Mouse (Mus musculus): ENCODE data around the gene Kcnk4.

The Kcnk4 gene

DNA sequence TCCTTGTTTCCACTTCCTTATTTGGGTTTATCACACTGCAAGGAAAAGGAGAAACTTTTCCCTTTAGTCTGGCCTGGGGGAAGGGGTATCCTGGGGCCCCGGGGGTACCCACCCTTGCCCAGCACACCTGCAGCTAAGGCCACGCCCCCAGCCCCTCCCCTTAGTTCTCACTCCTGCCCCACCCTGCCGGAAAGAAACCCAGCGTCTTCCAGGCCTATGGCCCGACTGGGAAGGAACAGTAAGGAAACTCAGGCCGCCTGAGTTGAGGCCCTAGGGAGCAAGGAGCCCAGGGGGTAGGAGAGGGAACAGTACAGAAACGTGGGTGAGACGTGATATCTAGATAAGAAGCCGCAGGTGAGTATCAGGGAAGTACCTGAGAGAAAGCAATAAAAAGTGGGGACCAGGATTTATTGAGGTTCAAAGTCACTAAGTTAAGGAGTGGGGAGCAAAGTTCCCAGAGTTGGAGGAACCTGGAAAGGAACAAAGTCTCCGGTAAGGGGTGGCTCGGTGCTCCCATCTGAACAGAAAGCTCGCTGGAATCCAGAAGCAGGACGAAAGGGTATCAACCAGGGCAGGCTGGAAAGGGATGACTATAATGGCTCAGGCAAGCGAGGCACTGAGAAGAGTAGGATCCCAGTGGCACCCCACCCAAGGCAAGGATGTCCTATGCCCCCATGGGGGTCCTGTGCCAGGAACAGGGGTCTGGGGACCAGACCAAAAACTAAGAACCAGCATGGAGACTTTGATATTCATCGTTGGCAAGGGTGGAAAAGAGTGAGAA is 34.4 kb upstream of the Kcnk4 start:
- DNase-seq (ENCODE audit: low spot score in 2 of 2): no peak

GRCm38 (mm10) chr19:6956461-6956860 is 22.1 kb upstream of the Kcnk4 start:
- DNase-seq (ENCODE audit: low spot score in 2 of 2): no peak

DNA sequence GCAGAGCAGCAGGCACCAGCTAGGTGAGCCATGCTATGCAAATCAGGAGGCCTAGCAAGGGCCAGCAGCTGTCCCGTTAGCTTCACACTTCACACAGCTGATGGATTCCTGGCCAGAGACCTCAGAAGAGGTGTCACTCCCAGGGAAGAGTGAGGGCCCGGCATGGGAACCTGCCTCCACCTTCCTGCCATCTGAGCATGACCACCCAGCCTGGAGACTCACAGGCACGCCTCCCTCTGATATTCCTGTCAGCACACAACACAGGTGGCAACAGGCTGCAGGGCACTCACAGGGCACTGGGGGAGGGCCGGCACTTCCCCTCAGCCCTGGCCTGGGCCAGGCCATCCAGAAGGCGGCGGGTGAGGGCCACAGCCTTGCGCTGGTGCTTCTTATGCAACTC is 21.1 kb upstream of the Kcnk4 start:
- no peak for DNase-seq (ENCODE audit: low spot score in 2 of 2)

DNA sequence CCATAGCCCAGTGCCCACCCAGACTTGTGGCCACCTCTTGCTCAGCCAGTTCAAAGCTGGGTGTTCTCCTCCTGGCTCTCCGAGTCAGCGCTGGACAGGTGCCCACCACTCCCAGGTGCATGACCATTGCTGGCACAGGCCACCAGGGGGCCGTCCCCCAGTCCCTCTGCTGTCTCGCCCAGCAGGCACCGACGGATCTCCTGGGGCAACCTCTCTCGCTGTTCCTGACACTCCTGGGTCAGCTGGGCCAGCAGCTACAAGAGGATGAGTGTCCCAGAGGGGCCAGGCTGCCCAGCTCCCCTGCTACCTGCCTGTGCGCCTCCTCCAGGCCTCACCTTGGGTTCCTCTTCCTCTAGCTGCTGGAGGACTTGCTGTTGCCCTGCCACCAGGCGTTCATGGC is 19.7 kb upstream of the Kcnk4 start:
- DNase-seq (ENCODE audit: low spot score in 2 of 2): peak in 1 of 2 experiments; percentile 38

DNA sequence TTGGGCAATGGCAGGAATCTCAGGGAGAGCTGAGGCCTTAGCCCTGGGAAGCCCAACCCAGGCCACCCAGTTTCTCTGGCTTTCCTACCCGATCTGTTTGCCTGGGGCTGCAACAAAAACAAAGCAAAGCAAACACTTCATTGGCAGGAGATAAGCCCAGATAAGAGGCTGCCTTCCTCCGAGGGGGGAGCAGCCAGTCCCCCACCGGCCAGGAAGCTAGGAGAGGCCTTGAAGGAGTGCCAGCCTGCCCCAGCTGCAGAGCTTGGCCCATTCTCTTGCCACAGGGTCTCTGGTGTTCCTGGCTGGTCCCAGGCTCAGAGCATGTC is 18.4 kb upstream of the Kcnk4 start:
- DNase-seq (ENCODE audit: low spot score in 2 of 2): no peak

DNA sequence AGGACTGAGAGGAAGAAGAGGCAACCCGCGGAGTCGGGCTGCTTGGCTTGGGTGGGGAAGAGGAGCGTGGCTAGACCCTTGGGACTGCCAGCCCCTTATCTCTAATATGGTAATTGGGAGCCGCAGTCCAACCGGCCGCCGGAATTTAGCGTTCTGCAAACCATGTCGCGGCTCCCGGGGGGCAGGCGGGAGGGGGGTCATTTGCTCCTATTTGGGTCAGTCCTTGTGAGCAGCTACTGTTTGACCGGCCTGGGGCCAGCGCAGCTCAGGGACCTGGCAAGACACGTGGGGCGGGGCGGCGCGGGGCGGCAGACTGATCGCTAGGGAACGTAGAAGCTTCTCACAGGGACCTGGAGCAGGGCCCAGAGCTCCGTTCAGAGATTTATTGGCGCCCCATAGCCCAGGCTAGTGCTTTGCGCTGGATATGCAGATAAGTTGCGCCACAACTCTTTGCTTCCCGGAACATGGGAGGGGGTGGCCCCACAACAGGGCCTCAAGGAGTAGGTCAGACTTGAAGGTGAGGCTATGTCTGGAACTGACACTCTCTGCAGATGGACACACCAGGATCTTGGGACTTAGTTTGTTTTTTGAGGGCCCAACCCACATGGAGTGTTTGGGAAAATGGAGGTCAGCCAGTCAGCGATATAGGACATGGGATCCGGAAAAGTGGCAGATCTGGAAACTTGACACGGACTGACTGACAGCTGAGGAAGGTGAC is 17.8 kb upstream of the Kcnk4 start:
- DNase-seq (ENCODE audit: low spot score in 2 of 2): peak in 1 of 2 experiments; percentile 47

DNA sequence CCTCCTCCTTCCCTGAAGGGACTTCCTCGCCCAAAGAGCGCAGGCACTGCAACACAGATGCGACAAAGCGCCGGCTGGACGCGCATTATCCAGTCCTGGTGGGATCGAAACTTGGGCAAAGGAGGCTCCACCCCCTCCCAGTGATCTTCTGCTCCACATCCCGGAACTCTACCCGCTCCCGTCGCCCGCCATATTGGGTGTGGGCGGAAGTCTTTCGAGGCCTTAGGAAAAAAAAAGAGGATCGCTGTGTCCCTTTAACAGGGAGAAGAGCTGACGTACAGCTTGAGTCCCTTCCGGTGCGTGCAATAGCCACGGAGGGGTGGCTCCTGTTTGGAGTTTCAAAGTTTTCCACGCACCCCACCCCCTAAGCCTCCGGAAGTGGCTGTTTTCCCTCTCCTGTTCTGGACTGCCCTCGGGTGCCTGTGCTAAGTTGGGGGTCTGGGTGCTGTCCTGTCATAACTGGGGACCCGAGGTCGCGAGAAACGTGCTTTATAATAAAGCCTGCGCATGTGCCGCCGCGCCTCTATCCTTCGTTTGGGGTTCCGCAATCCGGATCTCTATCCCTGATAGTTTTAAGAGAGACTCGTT is 17.2 kb upstream of the Kcnk4 start:
- DNase-seq (ENCODE audit: low spot score in 2 of 2): peak; percentile 57 to 70

- DNase-seq (ENCODE audit: low spot score in 2 of 2): no peak
These were observed 16.4 kb upstream of the Kcnk4 start for GRCm38 (mm10) chr19:6950613-6951153.

GRCm38 (mm10) chr19:6949951-6950350 is 15.6 kb upstream of the Kcnk4 start:
- DNase-seq (ENCODE audit: low spot score in 2 of 2): no peak

DNA sequence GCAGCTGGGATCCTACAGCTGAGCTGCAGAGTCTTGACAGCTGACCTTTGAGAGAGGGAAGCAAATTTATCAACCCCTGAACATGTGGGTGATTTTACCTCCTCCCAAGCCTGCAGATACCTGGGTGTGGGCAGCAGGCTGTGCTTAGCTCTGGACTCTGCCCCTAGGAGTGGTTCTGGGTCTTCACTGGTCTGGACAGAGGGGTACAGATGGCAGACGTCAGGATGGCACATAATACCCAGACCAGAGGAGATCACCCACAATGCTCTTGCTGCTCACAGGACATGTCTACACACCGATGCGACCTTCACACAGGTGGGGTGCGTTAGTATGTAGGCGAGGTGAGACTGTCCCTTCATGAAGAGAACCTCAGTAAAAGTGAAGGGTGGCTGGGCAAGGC is 15.2 kb upstream of the Kcnk4 start:
- no peak for DNase-seq (ENCODE audit: low spot score in 2 of 2)

DNA sequence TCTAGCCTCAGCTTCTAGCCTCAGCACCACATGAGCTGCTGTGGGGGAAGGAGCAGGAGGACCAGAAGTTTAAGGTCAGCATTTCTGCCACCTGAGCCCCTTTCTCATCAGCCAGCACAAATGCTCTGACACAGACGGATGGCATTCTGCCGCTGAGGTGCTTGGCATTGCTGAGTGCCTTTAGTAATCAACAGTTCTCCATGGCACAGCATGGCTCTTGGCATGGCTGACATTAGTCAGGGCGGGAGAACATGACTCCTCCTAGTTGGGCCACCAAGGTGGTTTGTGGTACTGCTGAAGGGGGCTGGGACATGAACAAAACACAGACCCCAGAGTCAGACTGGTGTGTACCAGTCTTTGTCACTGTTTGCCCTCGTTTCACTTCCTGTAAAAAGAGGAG is 13.9 kb upstream of the Kcnk4 start:
- no peak for DNase-seq (ENCODE audit: low spot score in 2 of 2)

DNA sequence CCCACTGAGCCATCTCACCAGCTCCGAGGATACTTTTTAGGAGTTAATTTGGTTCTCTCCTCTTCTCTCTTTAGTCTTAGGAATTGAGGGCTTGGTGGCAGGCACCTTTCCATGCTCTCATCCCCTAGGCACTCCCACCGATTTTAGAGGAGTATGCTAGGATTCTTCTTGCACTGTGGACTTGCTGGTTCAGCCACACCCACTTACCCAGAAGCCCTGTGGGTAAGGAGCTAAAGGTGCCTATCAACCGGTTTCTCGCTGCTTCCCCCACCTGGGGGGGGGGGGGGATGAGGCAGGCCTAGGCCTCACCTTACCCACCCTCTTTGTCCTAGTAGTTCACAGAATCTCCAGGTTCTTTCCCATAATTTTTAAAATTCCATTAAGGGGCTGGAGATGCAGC is 13.4 kb upstream of the Kcnk4 start:
- DNase-seq (ENCODE audit: low spot score in 2 of 2): no peak

- DNase-seq (ENCODE audit: low spot score in 2 of 2): no peak
These were observed 9.4 kb upstream of the Kcnk4 start for GRCm38 (mm10) chr19:6943709-6944108.

DNA sequence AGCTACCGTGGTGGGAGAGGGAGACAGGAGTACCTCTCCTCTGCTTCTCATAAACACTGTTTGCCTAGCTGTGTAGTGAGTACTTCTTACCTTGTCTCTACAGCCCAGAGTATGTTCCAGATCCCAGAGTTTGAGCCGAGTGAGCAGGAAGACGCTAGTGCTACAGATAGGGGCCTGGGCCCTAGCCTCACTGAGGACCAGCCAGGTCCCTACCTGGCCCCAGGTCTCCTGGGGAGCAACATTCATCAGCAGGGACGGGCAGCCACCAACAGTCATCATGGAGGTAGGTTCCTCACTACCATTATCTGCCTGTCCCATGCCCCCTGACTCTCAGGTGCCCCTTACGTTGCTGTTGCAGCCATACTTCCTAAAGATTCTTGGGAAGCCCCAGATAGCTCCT is 8.4 kb upstream of the Kcnk4 start:
- no peak for DNase-seq (ENCODE audit: low spot score in 2 of 2)

DNA sequence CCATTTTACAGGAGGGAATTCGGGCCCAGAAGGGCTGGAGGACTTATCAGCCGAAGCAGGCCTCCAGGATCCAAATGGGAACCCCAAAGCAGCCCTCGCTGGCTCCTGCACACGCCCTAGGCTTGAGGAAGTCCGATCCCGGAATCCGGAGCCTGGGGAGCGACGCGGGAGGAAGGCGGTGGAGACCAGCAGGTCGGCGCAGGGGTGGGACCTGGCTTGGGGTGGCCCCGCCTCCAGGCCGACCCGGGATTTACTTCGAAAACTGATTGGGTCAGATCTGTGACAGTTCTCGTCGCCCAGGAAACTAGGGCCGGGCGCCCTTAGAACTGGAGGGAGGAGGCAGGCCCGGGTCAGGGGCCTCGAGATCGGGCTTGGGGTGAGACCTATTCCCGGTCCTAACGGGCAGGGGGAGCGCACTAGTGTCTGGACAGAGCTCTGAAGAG is 8.0 kb upstream of the Kcnk4 start, which contains the start of gene Gpr137:
Gpr137 (minus strand) TSS at position 232 of the 443 bp plus-strand sequence.
- peak; percentile 85 to 89 for DNase-seq (ENCODE audit: low spot score in 2 of 2)

DNA sequence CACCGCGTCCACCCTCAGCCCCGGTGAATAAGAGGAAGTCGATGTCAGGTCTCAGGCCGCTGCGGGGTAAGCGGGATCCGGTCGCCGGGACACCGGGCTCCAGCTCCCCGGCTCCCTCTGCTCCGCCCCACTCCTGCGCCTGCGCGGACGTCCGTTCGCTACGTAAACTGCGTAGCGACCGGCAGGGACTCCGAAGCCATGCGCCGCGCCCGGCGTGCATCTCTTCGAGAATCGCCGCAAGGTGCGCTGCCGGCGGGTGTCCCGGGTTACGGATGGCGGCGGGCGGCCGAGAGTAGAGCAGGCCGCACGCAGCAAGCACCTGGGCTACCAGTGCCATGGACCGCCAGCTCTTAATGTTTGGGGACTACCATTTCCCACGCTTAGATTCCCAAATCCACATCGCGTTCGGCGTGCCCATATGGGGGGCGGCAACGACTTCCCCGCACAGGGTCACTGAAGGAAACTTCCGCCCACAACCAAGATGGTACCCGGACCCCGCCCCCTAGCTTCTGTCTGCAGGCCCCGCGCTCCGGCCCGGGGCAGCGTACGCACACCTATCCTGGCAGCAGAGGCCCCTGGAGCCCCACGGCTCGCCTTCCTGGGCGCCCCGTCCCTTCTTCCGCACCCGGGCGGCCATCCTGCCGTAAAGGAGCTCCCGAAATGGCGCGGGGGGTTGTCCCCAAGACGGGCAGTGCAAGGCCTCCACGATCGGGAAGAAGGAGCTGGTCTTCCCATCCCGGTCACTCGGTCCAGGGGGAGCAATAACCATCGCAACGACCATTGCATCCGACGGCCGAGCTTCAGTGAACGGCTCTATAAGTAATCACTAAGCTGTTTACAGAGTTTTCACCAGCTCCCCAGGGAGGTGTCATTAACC is 7.3 kb upstream of the Kcnk4 start, which contains the start of gene Bad:
Bad (plus strand) TSS at position 490 of the 877 bp plus-strand sequence.
- peak; percentile 92 to 95 for DNase-seq (ENCODE audit: low spot score in 2 of 2)

DNA sequence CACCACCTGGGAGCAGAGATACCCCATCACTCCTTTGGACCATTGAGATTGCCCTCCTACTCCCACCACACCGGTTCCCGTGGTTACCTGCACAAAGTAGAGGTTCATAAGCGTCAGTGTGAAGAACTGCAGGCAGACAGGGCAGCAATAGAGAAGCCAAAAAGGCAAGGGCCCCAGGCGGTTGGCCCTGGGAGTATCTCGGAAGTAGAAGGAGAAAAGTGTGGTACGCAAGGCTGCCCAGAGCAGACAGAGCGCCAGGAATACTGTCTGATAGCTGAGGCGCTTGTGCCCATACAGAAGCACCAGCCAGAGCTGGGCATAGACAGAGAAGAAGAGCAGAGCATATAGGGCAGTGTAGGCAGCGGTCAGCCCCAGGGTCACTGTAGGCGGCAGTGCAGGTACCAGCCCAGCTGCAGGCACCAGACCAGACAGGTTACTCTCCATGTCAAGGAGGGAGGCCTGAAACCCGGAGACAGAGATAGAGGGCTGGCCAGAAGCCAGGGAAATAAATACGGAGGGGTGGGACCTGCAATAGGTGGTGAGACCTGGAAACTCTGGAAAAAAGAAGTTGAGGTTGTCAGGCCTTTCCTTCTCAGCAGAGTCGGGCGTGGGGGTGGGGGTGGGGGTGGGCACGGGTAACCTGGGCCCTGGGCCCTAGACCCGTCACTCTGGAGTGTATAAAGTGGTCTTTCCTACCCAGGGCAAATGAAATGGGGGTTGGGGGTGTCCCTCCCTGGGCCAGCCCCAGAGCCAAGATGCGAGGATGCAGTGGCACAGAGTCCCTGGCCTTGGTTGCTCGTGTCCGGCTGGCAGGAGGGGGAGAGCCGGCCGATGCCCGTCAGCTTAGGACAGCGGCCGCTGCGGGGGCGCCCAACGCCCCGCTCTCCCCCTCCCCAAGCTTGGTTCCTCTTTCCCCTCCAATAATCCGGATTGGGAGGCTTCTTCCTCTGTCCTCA is 6.4 kb upstream of the Kcnk4 start:
- no peak for DNase-seq (ENCODE audit: low spot score in 2 of 2)

DNA sequence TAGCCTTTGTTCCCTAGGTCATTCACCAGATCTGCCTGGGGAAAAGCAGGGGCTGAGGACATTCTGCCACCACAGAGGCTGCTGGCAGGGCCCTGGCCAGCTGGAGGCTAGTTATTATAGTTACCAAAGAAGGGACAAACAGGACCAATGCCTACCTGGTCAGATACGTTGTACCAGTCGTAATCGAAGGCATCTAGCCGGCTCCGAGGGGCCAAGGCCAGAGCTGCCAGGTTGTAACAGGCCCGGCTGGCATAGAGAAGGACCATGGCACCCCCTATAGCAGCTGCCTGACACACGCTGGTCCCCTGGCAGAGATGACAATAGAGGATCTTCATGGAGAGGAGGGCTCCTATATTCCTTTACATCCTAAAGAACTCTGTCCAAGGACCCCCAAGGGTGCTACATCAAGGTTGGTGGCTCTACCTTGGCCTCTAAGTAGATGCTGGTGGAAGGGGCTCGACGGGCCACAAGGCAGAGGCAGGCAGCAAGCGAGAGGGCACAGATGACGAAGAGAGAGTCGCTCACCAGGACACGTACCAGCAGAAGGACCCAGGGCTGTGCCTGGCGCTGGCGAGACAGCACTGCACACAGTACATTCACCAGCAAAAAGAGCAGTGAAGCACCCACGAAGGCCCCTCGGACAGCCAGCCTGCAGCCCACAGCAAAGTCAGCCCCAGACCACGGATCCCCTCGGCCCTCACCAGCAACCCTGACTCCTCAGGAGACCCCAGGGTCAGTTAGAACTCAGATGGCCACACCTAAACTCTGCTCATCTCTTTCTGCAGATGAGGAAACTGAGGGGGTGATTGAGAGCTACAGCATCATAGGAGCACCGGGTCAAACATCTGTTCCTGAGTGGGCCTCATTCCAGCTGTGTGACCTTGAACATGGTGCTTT is 5.0 kb upstream of the Kcnk4 start:
- no peak for DNase-seq (ENCODE audit: low spot score in 2 of 2)
